Mouse (Mus musculus) embryonic stem cell, embryonic (primary cell): ENCODE results near the gene Xirp1.

ENCODE experiments used
- CTCF ChIA-PET, 4 experiments: fragments of 300-600 bp in 2 of 4; fragments of 350-600 bp in 2 of 4; sonication (Branson Sonifier 250); formaldehyde crosslinking; loops; one replicate each; lab custom pipeline; 2022; ENCODE audit warnings: inconsistent platforms in 2 of 4; lab: Charles Lee
- POLR2A ChIA-PET, 4 experiments: fragments of 300-600 bp in 2 of 4; fragments of 350-600 bp in 2 of 4; sonication (Branson Sonifier 250); formaldehyde crosslinking; loops; one replicate each; lab custom pipeline; 2022; ENCODE audit warnings: antibody characterized with exemption in 4 of 4, inconsistent platforms in 1 of 4; lab: Charles Lee

Gene Xirp1

GRCm38 (mm10) chr9:120029880-120030279 is 6.5 kb upstream of the Xirp1 start:
- POLR2A ChIA-PET = no interaction called here
- CTCF ChIA-PET = interaction anchor here in 3 of 4 experiments (1.3 to 2.2 kb wide), 4 partner anchors 43 to 69 kb away, joined by 3 to 9 read pairs (median 6); no protein-coding TSS in a partner anchor

- CTCF ChIA-PET = interaction anchor here in 3 of 4 experiments (0.7 to 2.5 kb wide), 7 partner anchors 45 to 147 kb away, joined by 3 to 14 read pairs (median 6); no protein-coding TSS in a partner anchor
- POLR2A ChIA-PET = interaction anchor here in 2 of 4 experiments (1.3 to 1.9 kb wide), 3 partner anchors 10 to 102 kb away, joined by 4 to 5 read pairs (median 5); partner anchors contain the start of gene Rpsa (in 1 of the 2)
Measured at GRCm38 (mm10) chr9:120027401-120028151, 4.2 kb upstream of the Xirp1 start.

GRCm38 (mm10) chr9:120024625-120025024 is 1.2 kb upstream of the Xirp1 start:
- POLR2A ChIA-PET = interaction anchor here in 2 of 4 experiments (1.2 to 2.3 kb wide), 2 partner anchors 10 to 109 kb away, joined by 3 to 8 read pairs; no protein-coding TSS in a partner anchor

GRCm38 (mm10) chr9:120024171-120024570 is 773 bp upstream of the Xirp1 start:
- CTCF ChIA-PET = no interaction called here
- POLR2A ChIA-PET = interaction anchor here in 2 of 4 experiments (1.2 to 2.3 kb wide), 2 partner anchors 10 to 110 kb away, joined by 3 to 8 read pairs; no protein-coding TSS in a partner anchor

More at GRCm38 (mm10) chr9:120024625-120025024, 1.2 kb upstream of the Xirp1 start:
- CTCF ChIA-PET = interaction anchor here in 1 of 4 experiments (0.6 kb wide), 1 partner anchor 123 kb away, joined by 3 read pairs; no protein-coding TSS in a partner anchor

- CTCF ChIA-PET = interaction anchor here (0.6 to 1.9 kb wide), 11 partner anchors 10 to 224 kb away, joined by 3 to 10 read pairs (median 4); no protein-coding TSS in a partner anchor
- POLR2A ChIA-PET = interaction anchor here in 3 of 4 experiments (0.5 to 1.9 kb wide), 7 partner anchors 7 to 195 kb away, joined by 3 to 8 read pairs (median 4); partner anchors contain the start of gene Csrnp1 (in 1 of the 3)
Measured at GRCm38 (mm10) chr9:120021164-120021563, 2.2 kb downstream of the Xirp1 start.

- CTCF ChIA-PET = interaction anchor here in 3 of 4 experiments (0.7 to 1.9 kb wide), 13 partner anchors 9 to 225 kb away, joined by 3 to 10 read pairs (median 4); no protein-coding TSS in a partner anchor
- POLR2A ChIA-PET = interaction anchor here in 3 of 4 experiments (0.5 to 1.7 kb wide), 4 partner anchors 34 to 196 kb away, joined by 3 to 8 read pairs (median 4); no protein-coding TSS in a partner anchor
Measured at GRCm38 (mm10) chr9:120020285-120020890, 3.0 kb downstream of the Xirp1 start.

- ChIA-PET CTCF (interaction anchor here (0.5 to 1.9 kb wide), 8 partner anchors 9 to 133 kb away, joined by 3 to 8 read pairs (median 4); no protein-coding TSS in a partner anchor), POLR2A (interaction anchor here in 2 of 4 experiments (0.7 to 1.7 kb wide), 9 partner anchors 10 to 113 kb away, joined by 3 to 6 read pairs (median 3); partner anchors contain the start of gene Csrnp1 (in 1 of the 2))
Measured at GRCm38 (mm10) chr9:120016956-120017355, 6.4 kb downstream of the Xirp1 start.

- CTCF ChIA-PET = interaction anchor here in 3 of 4 experiments (0.6 to 2.0 kb wide), 10 partner anchors 13 to 134 kb away, joined by 3 to 7 read pairs (median 4); no protein-coding TSS in a partner anchor
Measured at GRCm38 (mm10) chr9:120014828-120015227, 8.6 kb downstream of the Xirp1 start.

GRCm38 (mm10) chr9:120013251-120013820 is 10.1 kb downstream of the Xirp1 start:
- POLR2A ChIA-PET = interaction anchor here in 3 of 4 experiments (0.5 to 2.8 kb wide), 12 partner anchors 9 to 139 kb away, joined by 3 to 18 read pairs (median 5); partner anchors contain the start of genes Csrnp1 (in 1 of the 3) and Rpsa (in 1 of the 3)
- CTCF ChIA-PET = interaction anchor here in 3 of 4 experiments (0.7 to 2.0 kb wide), 5 partner anchors 32 to 85 kb away, joined by 3 to 7 read pairs (median 3); no protein-coding TSS in a partner anchor

More at GRCm38 (mm10) chr9:120014828-120015227, 8.6 kb downstream of the Xirp1 start:
- POLR2A ChIA-PET = interaction anchor here in 3 of 4 experiments (0.6 to 2.8 kb wide), 13 partner anchors 9 to 1185 kb away, joined by 3 to 18 read pairs (median 3); partner anchors contain the start of gene Csrnp1 (in 1 of the 3)

GRCm38 (mm10) chr9:120012781-120013180 is 10.6 kb downstream of the Xirp1 start:
- POLR2A ChIA-PET = interaction anchor here in 2 of 4 experiments (1.0 to 3.3 kb wide), 9 partner anchors 9 to 139 kb away, joined by 3 to 18 read pairs (median 7); partner anchors contain the start of genes Csrnp1 (in 1 of the 2) and Rpsa (in 1 of the 2)
- CTCF ChIA-PET = interaction anchor here in 1 of 4 experiments (1.0 to 2.0 kb wide), 2 partner anchors 39 to 86 kb away, joined by 3 to 7 read pairs; no protein-coding TSS in a partner anchor

GRCm38 (mm10) chr9:120012161-120012560 is 11.2 kb downstream of the Xirp1 start:
- CTCF ChIA-PET = interaction anchor here in 3 of 4 experiments (0.7 to 1.7 kb wide), 5 partner anchors 9 to 263 kb away, joined by 3 to 9 read pairs (median 4); no protein-coding TSS in a partner anchor
- POLR2A ChIA-PET = interaction anchor here in 2 of 4 experiments (0.6 to 3.3 kb wide), 11 partner anchors 10 to 980 kb away, joined by 3 to 15 read pairs (median 5); partner anchors contain the start of gene Csrnp1 (in 2 of the 2)

- ChIA-PET POLR2A (interaction anchor here in 2 of 4 experiments (0.6 to 3.3 kb wide), 12 partner anchors 9 to 981 kb away, joined by 3 to 15 read pairs (median 5); partner anchors contain the start of genes Csrnp1 (in 2 of the 2) and Rpsa (in 1 of the 2)), CTCF (interaction anchor here in 3 of 4 experiments (0.6 to 2.0 kb wide), 11 partner anchors 9 to 1258 kb away, joined by 3 to 9 read pairs (median 4); partner anchors contain the start of gene Csrnp1 (in 1 of the 3))
Measured at GRCm38 (mm10) chr9:120011533-120011932, 11.9 kb downstream of the Xirp1 start.

- ChIA-PET POLR2A (interaction anchor here in 2 of 4 experiments (1.2 to 3.3 kb wide), 8 partner anchors 9 to 122 kb away, joined by 3 to 15 read pairs (median 8); partner anchors contain the start of genes Csrnp1 (in 2 of the 2) and Rpsa (in 1 of the 2)), CTCF (interaction anchor here in 3 of 4 experiments (0.6 to 2.0 kb wide), 9 partner anchors 9 to 1258 kb away, joined by 3 to 8 read pairs (median 4); partner anchors contain the start of gene Csrnp1 (in 1 of the 3))
Measured at GRCm38 (mm10) chr9:120010781-120011511, 12.5 kb downstream of the Xirp1 start.

GRCm38 (mm10) chr9:120009871-120010270 is 13.5 kb downstream of the Xirp1 start:
- CTCF ChIA-PET = interaction anchor here in 2 of 4 experiments (1.0 to 2.0 kb wide), 2 partner anchors 8 to 18 kb away, joined by 3 to 8 read pairs; no protein-coding TSS in a partner anchor

GRCm38 (mm10) chr9:120009226-120009841 is 14.1 kb downstream of the Xirp1 start:
- ChIA-PET POLR2A (interaction anchor here in 3 of 4 experiments (0.6 to 11.1 kb wide), 17 partner anchors 8 to 1018 kb away, joined by 3 to 173 read pairs (median 5); partner anchors contain the start of genes Csrnp1 (in 3 of the 3) and Rpsa (in 2 of the 3)), CTCF (interaction anchor here in 3 of 4 experiments (0.8 to 4.0 kb wide), 3 partner anchors 18 to 35 kb away, joined by 3 to 32 read pairs (median 3); no protein-coding TSS in a partner anchor)

More at GRCm38 (mm10) chr9:120009871-120010270, 13.5 kb downstream of the Xirp1 start:
- POLR2A ChIA-PET = interaction anchor here in 3 of 4 experiments (0.7 to 3.3 kb wide), 9 partner anchors 8 to 118 kb away, joined by 3 to 15 read pairs (median 9); partner anchors contain the start of genes Rpsa (in 2 of the 3) and Csrnp1 (in 1 of the 3)
